Mouse (Mus musculus) hindbrain, embryonic 12.5 days (tissue): Measurements from ENCODE around the gene Olfr963. TPM values are rescaled to one million over a fixed set of nuclear protein-coding genes. Genes with fewer than 3 reads are reported as not detected.

Experiments
- ATAC-seq: fragments of 200-750 bp; cut with Nextera tagmentation; 2 replicates; pipeline ENCODE4 v1.8.0; 2017; ENCODE audit warnings: moderate TSS enrichment; ENCODE audit not compliant: low FRiP score
- H3K27ac ChIP-seq: fragments of 300-500 bp; sonication (generic); 2 replicates; pipeline ENCODE4 v1.5.1; 2016; ENCODE audit warnings: mild to moderate bottlenecking
- H3K27me3 ChIP-seq: fragments of 300-500 bp; sonication (generic); 2 replicates; pipeline ENCODE4 v1.6.1; 2016; ENCODE audit warnings: mild to moderate bottlenecking
- H3K36me3 ChIP-seq: fragments of 300-500 bp; sonication (generic); 2 replicates; pipeline ENCODE4 v1.6.1; 2016; ENCODE audit warnings: mild to moderate bottlenecking
- H3K4me1 ChIP-seq: fragments of 300-500 bp; sonication (generic); 2 replicates; pipeline ENCODE4 v1.6.1; 2016
- H3K4me2 ChIP-seq: fragments of 300-500 bp; sonication (generic); replicated peaks from 2 replicates; pipeline ENCODE4 v1.6.1; 2016; ENCODE audit warnings: mild to moderate bottlenecking
- H3K4me3 ChIP-seq: fragments of 300-500 bp; sonication (generic); 2 replicates; pipeline ENCODE4 v1.5.1; 2016; ENCODE audit warnings: mild to moderate bottlenecking
- H3K9ac ChIP-seq: fragments of 300-500 bp; sonication (generic); 2 replicates; pipeline ENCODE4 v1.6.1; 2016; ENCODE audit warnings: mild to moderate bottlenecking, moderate library complexity
- H3K9me3 ChIP-seq: fragments of 300-500 bp; sonication (generic); replicated peaks from 2 replicates; pipeline ENCODE4 v1.6.1; 2016; ENCODE audit warnings: mild to moderate bottlenecking
- whole genome bisulfite sequencing: fragments of 180-500 bp; shearing (Covaris S2); methylation state at CpG from one replicate; pipeline ENCODE4 v1.1.7; 2016; 5-methylcytosine and 5-hydroxymethylcytosine counted together
- polyA plus RNA-seq: library from polyadenylated mRNA; unstranded; fragments of >200 nt; fragmentation: Nextera tagmentation; extraction: Ambion mirVana; gene quantifications from 2 replicates; pipeline ENCODE4 v1.2.1, GENCODE M21; 2016

The Olfr963 gene
- not detected in 2 replicates for polyA plus RNA-seq

DNA sequence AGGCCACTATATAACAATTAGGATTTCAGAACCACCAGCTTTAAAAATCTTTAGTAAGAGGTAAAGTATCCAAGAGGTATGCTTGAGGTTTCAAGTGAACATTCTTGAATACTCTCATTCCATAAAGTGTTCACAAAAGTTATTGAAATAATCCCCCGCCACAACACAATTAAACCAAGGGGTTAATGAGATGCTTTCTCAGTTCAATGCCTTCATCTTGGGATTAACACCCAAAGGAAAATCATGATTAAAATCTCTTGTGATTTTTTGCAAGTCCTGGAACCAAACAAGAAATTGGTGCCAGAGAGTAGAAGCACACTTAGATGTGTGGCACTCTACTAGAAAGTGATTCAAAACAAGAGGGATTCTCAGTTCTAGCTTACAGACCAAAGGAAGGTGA is at the start of gene Olfr963:
Gene Olfr963 (plus strand): TSS at position 301 of the 400 bp plus-strand sequence.
- 93% methylated on average over 1 of the region's 1 CpGs for whole genome bisulfite sequencing
- ATAC-seq, result no peak

DNA sequence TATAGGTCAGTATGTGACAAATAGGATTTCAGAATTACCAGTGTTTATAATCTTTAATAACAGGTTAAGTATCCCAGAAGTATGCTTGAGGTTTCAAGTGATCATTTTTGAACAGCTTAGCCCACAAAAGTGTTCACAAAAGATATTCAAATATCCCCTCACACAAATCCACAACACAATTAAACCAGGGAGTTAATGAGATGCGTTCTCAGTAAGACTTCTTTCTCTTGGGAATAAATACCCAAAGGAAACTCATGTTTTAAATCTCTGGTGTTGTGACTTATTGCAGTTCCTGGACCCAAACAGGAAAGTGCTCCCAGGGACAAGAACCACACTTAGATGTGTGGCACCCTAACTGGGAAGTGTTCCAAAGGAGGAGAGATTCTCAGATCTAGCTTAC is 45.9 kb upstream of the Olfr963 start, which contains the start of gene Olfr960:
Gene Olfr960 (plus strand): TSS at position 301 of the 400 bp plus-strand sequence.
- H3K9ac ChIP-seq, result no peak within 1 kb of the TSS
- no peaks in the 10 kb centered on the region for H3K36me3 ChIP-seq
- H3K4me3 ChIP-seq, result no peak within 1 kb of the TSS
- no peaks in the 10 kb centered on the region for H3K9me3 ChIP-seq
- 67% methylated on average over 1 of the region's 1 CpGs for WGBS
- no peaks in the 10 kb centered on the region for H3K27me3 ChIP-seq
- H3K4me1 ChIP-seq, result no peaks in the 10 kb centered on the region
- no peak within 1 kb of the TSS for H3K27ac ChIP-seq
- no peak within 1 kb of the TSS for H3K4me2 ChIP-seq
- no peak for ATAC-seq

More for the DNA sequence above, at the start of gene Olfr963:
- no peak within 1 kb of the TSS for H3K4me2 ChIP-seq
- no peaks in the 10 kb centered on the region for H3K27me3 ChIP-seq
- H3K9me3 ChIP-seq, result no peaks in the 10 kb centered on the region; the same call in 1 of the 2 replicates
- H3K27ac ChIP-seq, result no peak within 1 kb of the TSS
- no peaks in the 10 kb centered on the region for H3K4me1 ChIP-seq
- H3K9ac ChIP-seq, result no peak within 1 kb of the TSS
- no peaks in the 10 kb centered on the region for H3K36me3 ChIP-seq
- H3K4me3 ChIP-seq, result no peak within 1 kb of the TSS

- Histone ChIP-seq H3K4me1 (no peaks in the 10 kb centered on the region), H3K36me3 (no peaks in the 10 kb centered on the region), H3K4me3 (no peak overlapping the region), H3K9ac (no peak overlapping the region), H3K27me3 (no peaks in the 10 kb centered on the region), H3K4me2 (no peak overlapping the region), H3K9me3 (no peaks in the 10 kb centered on the region), H3K27ac (no peak overlapping the region)
- WGBS, result 91% methylated on average over 3 of the region's 3 CpGs
- ATAC-seq, result no peak
These were observed 43.2 kb upstream of the Olfr963 start for GRCm38 (mm10) chr9:39623783-39624182.

DNA sequence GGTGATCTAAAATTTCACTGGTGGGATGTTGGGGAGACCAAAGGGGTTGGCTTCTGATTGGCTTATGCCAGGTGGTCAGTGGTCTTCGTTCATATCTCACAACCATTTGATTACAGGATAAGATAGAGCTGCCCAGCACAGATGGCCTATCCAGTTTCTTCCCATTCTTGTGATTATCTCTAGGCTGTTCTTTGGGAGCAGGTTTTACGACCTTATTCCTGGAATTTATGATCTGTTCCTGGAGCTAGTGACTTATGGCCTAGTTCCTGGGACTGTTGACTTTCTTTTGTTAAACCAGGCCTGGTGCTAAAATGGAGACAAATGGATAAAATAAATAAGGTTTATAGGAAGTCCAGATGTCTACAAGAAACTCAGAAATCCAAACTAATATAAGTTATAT is 42.3 kb upstream of the Olfr963 start:
- Histone ChIP-seq H3K36me3 (no peaks in the 10 kb centered on the region), H3K4me3 (no peak overlapping the region), H3K9ac (no peak overlapping the region), H3K4me2 (no peak overlapping the region), H3K9me3 (no peaks in the 10 kb centered on the region), H3K4me1 (no peaks in the 10 kb centered on the region), H3K27ac (no peak overlapping the region), H3K27me3 (no peaks in the 10 kb centered on the region)
- ATAC-seq, result no peak
- WGBS, result 84% methylated on average over 2 of the region's 2 CpGs

- Histone ChIP-seq H3K27ac (no peak overlapping the region), H3K4me2 (no peak overlapping the region), H3K4me3 (no peak overlapping the region), H3K36me3 (no peaks in the 10 kb centered on the region), H3K27me3 (no peaks in the 10 kb centered on the region), H3K9ac (no peak overlapping the region), H3K4me1 (no peaks in the 10 kb centered on the region), H3K9me3 (no peaks in the 10 kb centered on the region)
- 90% methylated on average over 2 of the region's 2 CpGs for WGBS
- no peak for ATAC-seq
These were observed 37.9 kb upstream of the Olfr963 start for GRCm38 (mm10) chr9:39629069-39629468.

DNA sequence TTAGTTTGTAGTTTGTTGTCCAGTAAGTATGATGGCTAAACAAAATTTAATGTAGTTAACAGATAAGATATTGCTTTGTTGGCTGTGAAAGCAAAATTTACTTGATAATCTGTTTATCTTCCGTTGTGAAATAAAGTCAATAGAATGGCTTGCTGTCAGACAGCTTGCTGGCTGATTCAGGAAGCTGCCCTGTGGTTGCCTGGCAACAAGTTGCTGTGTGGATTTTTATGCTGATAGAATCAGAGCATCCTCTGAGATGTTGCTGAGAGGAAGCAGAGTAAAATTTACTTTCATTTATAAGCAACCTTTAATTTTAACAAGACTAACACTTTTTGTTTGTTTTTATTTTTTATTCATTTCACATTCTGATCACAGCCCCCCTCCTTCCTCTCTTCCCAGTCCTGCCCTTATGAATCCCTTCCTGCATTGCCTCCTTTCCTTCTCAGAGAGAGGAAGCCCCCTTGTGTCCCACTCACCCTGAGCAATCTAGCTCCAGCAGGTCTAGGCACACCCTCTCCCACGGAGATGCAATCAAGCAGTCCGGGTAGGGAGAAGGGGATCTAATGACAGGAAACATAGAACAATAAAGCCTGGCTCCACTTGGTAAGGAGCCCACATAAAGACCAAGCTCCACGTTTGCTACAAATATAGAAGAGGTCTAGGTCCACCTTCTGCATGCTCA is 33.0 kb upstream of the Olfr963 start:
- WGBS, result 31% methylated on average over 4 of the region's 4 CpGs
- Histone ChIP-seq H3K9ac (no peak overlapping the region), H3K4me1 (no peaks in the 10 kb centered on the region), H3K27ac (no peak overlapping the region), H3K4me3 (no peak overlapping the region), H3K9me3 (no peaks in the 10 kb centered on the region), H3K36me3 (no peaks in the 10 kb centered on the region), H3K4me2 (no peak overlapping the region), H3K27me3 (no peaks in the 10 kb centered on the region)
- no peak for ATAC-seq

DNA sequence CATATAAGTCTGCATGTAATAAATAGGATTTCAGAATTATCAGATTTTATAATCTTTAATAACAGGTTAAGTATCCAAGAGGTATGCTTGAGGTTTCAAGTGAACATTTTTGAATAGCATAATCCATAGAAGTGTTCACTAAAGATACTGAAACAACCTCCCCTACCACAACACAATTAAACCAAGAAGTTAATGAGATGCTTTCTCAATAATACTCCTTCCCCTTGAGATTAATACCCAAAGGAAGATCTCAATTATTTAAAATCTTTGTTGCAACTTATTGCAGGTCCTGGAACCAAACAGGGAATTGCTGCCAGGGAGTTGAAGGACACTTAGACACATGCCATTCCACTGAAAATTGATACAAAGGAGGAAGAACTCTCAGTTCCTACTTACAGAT is 22.2 kb upstream of the Olfr963 start, which contains the start of gene Olfr961:
Gene Olfr961 (plus strand): TSS at position 301 of the 400 bp plus-strand sequence.
- no peaks in the 10 kb centered on the region for H3K4me1 ChIP-seq
- H3K9ac ChIP-seq, result no peak within 1 kb of the TSS
- no peak within 1 kb of the TSS for H3K4me3 ChIP-seq
- no peak within 1 kb of the TSS for H3K4me2 ChIP-seq
- no peaks in the 10 kb centered on the region for H3K36me3 ChIP-seq
- H3K9me3 ChIP-seq, result no peaks in the 10 kb centered on the region
- ATAC-seq, result no peak
- no peaks in the 10 kb centered on the region for H3K27me3 ChIP-seq
- no peak within 1 kb of the TSS for H3K27ac ChIP-seq

DNA sequence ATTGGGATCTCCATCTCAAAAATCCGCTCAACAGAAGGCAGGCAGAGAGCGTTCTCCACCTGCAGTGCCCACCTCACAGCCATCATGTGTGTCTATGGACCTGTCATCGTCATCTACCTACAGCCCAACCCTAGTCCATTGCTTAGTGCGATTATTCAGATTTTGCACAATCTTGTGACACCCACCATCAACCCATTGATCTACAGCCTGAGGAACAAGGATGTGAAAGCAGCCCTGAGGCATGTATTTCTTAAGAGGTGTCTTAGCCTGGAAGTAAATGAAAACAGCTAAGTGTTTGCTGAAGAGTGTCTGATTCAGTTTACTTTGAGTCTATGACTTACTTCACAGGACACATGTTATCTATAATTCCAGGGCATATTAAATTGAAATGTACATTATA is 19.6 kb upstream of the Olfr963 start:
- Histone ChIP-seq H3K4me1 (no peaks in the 10 kb centered on the region), H3K36me3 (no peaks in the 10 kb centered on the region), H3K4me3 (no peak overlapping the region), H3K9ac (no peak overlapping the region), H3K4me2 (no peak overlapping the region), H3K27me3 (no peaks in the 10 kb centered on the region), H3K27ac (no peak overlapping the region), H3K9me3 (no peaks in the 10 kb centered on the region)
- 92% methylated on average over 4 of the region's 4 CpGs for WGBS
- ATAC-seq, result no peak

DNA sequence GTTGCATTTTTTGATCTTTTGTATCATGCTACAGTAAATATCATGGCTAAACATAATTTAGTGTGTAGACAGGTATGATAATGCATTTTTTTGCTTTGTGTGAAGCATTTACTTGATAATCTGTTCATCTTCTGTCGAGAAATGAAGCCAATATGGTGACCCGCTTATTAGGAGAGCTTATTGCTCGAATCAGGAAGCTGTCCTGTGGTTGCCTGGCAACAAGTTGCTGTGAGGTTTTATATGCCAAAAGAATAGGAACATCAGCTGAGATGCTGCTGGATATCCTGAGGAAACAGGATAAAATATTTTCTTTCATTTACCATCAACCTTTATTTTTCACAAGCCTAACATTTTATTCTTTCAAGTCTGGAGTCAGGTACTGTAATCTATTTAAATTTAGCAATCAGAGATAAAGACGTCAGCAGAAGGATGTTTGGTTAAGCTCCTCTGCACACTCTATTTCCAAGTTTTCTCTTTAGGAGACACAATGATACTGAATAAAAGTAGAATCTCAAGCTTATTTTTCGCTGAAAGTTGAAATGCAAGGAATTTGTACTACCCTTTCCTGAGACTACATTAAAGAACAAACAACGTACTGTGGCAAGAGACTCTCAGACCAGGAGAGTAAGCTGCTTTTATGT is 12.1 kb upstream of the Olfr963 start:
- H3K27ac ChIP-seq, result no peak overlapping the region
- no peaks in the 10 kb centered on the region for H3K4me1 ChIP-seq
- H3K36me3 ChIP-seq, result no peaks in the 10 kb centered on the region
- H3K9me3 ChIP-seq, result no peaks in the 10 kb centered on the region
- no peak for ATAC-seq
- no peaks in the 10 kb centered on the region for H3K27me3 ChIP-seq
- 72% methylated on average over 6 of the region's 6 CpGs for WGBS
- no peak overlapping the region for H3K4me2 ChIP-seq
- no peak overlapping the region for H3K9ac ChIP-seq
- no peak overlapping the region for H3K4me3 ChIP-seq

- Histone ChIP-seq H3K9ac (no peak overlapping the region), H3K9me3 (no peaks in the 10 kb centered on the region; the same call in 1 of the 2 replicates), H3K27ac (no peak overlapping the region), H3K4me2 (no peak overlapping the region), H3K36me3 (no peaks in the 10 kb centered on the region), H3K27me3 (no peaks in the 10 kb centered on the region), H3K4me3 (no peak overlapping the region), H3K4me1 (no peaks in the 10 kb centered on the region)
- 80% methylated on average over 2 of the region's 2 CpGs for WGBS
- ATAC-seq, result no peak
These were observed 2.7 kb downstream of the Olfr963 start for GRCm38 (mm10) chr9:39669723-39670122.

- WGBS, result 83% methylated on average over 2 of the region's 2 CpGs
- Histone ChIP-seq H3K4me1 (no peaks in the 10 kb centered on the region), H3K36me3 (no peaks in the 10 kb centered on the region), H3K27ac (no peak overlapping the region), H3K9me3 (no peaks in the 10 kb centered on the region), H3K9ac (no peak overlapping the region), H3K4me2 (no peak overlapping the region), H3K27me3 (no peaks in the 10 kb centered on the region), H3K4me3 (no peak overlapping the region)
- no peak for ATAC-seq
These were observed 7.8 kb downstream of the Olfr963 start for GRCm38 (mm10) chr9:39674820-39675219.

GRCm38 (mm10) chr9:39678557-39678956 is 11.6 kb downstream of the Olfr963 start:
- H3K4me2 ChIP-seq, result no peak overlapping the region
- H3K4me1 ChIP-seq, result no peaks in the 10 kb centered on the region
- H3K4me3 ChIP-seq, result no peak overlapping the region
- no peaks in the 10 kb centered on the region for H3K9me3 ChIP-seq
- no peaks in the 10 kb centered on the region for H3K36me3 ChIP-seq
- H3K27ac ChIP-seq, result no peak overlapping the region
- WGBS, result 96% methylated on average over 2 of the region's 2 CpGs
- H3K9ac ChIP-seq, result no peak overlapping the region
- ATAC-seq, result no peak
- H3K27me3 ChIP-seq, result no peaks in the 10 kb centered on the region

- 67% methylated on average over 2 of the region's 2 CpGs for WGBS
- ATAC-seq, result no peak
- Histone ChIP-seq H3K27ac (no peak overlapping the region), H3K27me3 (no peaks in the 10 kb centered on the region), H3K36me3 (no peaks in the 10 kb centered on the region), H3K4me2 (no peak overlapping the region), H3K4me3 (no peak overlapping the region), H3K9ac (no peak overlapping the region), H3K9me3 (no peaks in the 10 kb centered on the region), H3K4me1 (no peaks in the 10 kb centered on the region)
These were observed 12.3 kb downstream of the Olfr963 start for GRCm38 (mm10) chr9:39679280-39679679.
